Mouse (Mus musculus): ENCODE results near the gene Calhm1.

DNA sequence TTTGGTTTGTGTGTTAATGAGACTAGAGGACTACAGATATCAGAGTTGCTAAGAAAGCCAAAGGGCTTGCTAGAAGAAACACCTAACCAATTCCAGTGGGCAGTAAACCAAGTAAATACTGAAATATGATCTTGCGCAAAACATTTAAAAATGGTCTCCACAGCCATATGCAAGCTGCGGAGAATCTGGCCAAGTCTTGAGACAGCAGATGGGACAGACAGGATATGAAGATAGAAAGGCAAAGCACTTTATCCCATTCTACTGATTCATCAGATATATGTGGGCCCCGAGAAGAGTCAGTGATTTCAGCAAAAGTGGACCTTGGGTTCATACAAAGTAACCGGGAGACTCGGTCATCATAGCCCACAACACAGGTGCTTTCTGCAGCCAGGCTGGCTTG is 48.1 kb upstream of the Calhm1 start:
- TF ChIP-seq POLR2A (IDR thresholded peaks at IDR 0.05; ENCODE audit: insufficient read depth, low read length) (no peak), EP300 (IDR thresholded peaks at IDR 0.05; ENCODE audit: insufficient read depth, low read depth, low read length) (no peak)

Measured in ES-Bruce4 (cell line).